Mouse (Mus musculus) adrenal gland, adult 18-20 months (tissue): ENCODE results near the gene Fhit. TPM values are rescaled to one million over a fixed set of nuclear protein-coding genes. Genes with fewer than 3 reads are reported as not detected.

ENCODE experiments used
- DNase-seq, 2 experiments: peaks; one replicate each; pipeline ENCODE4 v3.0.0; 2021 to 2022; ENCODE audit warnings: low spot score in 2 of 2
- total RNA-seq, 2 experiments: library from RNA; stranded (reverse); gene quantifications; 1 replicate in 1 of 2; 2 replicates in 1 of 2; pipeline ENCODE4 v1.2.3; 2021

The Fhit gene
- total RNA-seq, 2 experiments from 2014 or later = 6.9 to 11.8 TPM

DNA sequence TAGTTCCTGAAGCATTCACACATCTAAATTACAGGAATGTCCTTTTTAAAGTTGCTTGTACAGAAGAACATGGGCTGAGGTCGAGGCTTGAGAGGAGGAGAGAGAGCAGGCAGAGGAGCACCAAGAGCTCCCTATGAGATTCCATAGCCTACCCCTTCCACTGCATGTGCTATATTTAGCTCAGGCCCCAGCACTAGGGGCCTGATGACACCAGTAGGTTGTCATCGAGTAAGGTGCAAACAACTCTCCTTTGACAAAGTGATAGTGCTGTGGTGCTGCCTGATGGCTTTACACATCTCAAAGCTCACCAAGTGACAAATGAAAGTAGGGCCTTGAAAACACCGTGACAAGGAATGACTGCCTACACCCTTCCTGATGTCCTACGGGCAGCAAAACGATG, 967.7 kb downstream of the Fhit start:
- no peak for DNase-seq

DNA sequence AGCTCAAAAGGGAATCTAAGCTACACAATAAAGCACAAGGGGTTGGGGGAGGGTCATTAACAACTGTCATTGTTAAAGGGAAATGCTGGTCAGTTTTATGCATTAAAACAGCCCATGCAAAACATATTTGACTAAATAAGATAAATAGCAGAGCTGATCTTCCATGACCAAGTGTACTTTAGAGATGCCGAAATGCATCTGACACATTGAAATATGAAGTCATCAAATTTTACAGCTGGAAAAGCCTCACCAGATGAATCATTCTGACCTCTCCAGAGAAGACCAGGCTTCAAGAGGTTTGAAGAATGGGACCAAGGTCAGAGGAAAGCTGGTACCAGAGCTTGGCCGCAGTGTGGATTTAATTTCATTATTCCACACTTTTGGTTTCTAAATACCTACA, 990.1 kb downstream of the Fhit start:
- DNase-seq = no peak

DNA sequence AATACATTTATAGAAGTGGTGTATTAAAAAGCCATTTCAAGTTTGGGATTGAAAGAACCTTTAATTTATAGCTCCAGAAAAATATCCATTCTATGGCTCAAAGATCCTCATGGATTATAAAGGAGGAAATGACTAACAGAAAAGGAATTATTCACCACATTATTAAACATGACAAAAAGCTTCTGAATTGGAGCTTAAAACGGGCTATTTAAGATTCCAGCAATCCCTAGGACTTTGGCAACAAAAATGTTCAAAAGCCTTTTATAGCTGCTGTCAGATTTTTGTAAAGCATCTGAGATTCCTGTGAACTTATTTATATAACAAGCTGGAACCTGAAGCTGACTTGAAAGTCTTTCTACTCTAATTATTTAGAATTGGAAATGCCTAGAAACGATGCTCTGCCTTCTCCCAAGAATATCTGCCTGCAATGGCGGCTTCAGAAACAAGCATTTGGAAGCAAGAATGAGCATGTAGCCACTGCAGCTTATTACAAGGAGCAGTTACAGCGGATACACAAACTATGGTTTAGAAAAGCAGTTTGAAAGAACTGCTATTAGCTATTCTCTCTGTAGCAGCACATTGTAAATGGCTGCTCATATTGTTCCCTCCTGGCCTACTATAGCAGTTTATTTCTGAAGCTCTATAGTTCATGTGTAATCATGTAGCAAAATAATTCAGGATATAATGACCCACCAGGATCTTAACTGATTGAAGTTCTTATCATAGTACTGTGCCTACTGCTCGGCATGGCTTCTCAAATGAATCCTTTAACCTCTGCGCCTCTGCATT, 995.0 kb downstream of the Fhit start:
- no peak for DNase-seq

DNA sequence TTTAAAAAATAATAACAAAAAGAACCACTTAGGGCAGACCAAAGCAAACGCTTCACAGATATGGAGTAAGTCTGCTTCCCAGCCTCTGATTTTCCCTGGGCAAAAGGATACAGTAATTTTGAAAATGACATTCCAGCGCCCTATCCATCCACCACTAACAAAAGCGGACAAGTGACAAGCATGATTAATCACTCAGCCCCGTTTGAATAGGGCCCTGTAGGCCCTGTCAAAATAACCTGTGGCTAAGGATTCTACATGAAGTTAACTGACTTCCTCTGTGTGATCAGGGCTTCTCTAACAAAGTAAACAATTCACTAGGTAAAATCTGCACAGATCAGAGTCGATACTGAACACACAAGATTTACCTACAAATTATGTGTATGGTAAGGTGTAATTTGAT, 1012.0 kb downstream of the Fhit start:
- DNase-seq = no peak

DNA sequence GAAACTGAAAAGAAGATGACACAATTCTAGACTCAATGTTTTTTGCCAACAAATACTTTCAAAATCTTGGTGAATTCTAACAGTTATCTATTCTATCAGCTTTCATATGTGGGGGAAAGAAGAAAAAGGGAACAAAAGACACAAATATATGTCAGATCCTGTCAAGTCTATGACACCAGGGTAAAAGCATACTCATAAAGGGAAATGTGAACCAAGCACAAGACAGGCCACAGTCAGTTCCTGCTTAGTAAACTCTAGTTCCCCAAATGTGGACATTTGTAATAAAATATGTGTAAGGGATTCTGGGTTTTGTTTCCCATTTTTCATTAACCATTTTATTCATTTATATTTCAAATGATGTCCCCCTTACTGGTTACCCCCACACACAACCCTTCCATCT, 1022.5 kb downstream of the Fhit start:
- DNase-seq = no peak

DNA sequence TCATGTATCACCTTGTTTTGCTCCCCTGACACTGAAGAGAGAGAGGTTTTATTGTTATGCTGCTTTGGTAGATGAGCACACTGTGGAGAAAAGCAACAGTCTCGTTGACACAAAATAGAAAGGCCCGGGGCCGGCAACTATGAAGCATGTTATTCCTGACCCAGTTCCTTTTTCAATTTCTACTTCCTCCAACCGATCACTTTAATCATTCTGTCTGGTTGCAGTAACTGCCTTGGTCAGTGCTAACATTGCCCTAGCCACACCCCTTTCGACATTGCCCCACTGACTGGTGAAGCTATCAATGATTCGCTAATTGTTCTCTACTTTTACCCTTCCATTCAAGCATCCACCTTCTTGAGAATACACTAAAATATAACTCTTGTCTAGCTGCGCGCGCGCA, 1028.0 kb downstream of the Fhit start:
- no peak for DNase-seq

DNA sequence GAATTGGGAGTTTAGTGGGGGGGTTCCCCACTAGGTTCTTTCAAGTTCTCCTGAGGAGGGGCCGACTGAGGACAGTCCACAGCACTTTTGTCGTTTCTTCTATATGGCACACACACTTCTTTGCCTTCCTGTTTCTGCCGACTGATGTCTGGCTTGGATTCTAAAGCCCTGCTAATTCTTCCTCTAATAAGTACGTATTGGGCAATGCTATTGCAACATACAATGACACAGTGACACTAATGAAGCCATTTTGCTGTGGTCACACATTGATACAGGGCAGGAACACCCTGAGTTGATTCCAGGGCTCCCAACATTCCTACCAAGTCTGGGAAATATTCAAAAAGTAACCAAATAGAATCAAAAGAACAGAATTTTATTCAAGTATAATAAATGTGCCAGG, 1032.2 kb downstream of the Fhit start:
- DNase-seq = no peak

DNA sequence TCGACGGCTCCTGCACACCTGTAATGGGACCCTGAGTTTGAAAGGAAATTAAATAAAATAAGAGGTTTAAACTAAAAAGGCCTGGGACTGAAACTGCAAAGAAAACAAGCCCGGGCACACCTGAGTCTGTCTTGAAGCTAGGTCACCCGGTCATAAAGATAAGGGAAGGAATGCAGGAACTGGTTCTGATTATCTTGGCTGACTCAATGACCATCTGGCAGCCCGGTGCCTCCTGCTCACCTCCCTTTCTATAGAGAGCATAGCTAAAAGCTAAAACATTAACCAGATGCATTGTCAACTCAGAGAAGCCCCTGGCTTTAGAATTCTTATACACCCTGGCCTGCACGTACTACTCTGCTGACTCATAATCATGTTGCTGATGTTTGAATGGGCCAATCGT, 1032.7 kb downstream of the Fhit start:
- no peak for DNase-seq

DNA sequence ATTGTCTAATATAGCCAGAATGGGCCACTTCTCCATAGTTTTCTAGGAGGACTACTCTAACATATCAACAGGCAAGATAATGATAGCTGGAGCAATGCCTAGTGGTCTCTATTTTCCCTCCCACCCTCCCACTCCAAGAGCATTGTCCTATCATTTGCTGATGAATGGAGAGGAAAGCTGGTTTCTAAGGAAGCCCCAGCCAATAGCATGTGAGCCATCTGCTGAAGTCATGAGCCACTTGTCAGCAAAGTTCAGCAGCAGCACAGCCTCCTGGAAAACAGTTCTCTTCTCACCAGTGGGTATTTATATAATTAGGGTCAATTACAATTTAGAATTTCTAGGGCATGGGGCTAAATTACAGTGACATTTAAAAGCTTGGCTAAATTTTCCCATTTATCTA, 1035.3 kb downstream of the Fhit start:
- no peak for DNase-seq

DNA sequence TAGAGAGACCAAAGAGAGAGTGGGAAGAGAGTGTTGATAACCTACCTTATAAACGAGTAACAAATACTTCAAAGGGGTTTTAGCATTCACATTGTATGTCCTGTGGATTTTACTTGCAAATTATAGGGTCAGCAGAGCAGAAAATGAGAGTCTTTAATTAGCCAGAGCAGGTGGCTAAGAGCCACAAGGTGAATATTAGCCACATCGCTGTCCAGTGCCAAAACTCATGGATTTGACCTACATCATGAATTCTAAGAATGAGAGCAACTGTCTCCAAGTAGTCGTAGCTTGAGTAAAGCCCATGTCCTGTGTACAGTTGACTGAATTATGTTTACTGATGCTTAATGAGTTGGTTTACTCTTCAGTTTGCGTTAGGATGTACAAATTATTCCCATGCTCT, 1039.7 kb downstream of the Fhit start:
- no peak for DNase-seq

DNA sequence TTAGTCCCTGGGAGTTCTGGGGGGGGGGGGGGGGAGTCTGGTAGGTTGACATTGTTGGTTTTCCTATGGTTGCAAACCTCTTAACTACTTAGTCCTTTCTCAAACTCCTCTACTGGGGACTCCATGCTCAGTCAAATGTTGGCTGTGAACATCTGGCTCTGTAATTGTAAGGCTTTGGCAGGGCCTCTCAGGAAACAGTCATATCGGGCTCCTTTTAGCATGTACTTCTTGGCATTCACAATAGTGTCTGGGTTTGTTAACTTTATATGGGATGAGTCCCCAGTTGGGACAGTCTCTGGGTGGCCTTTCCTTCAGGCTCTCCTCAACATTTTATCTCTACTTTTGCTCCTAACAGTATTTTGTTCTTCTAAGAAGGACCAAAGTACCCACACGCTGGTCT, 1065.6 kb downstream of the Fhit start:
- no peak for DNase-seq

DNA sequence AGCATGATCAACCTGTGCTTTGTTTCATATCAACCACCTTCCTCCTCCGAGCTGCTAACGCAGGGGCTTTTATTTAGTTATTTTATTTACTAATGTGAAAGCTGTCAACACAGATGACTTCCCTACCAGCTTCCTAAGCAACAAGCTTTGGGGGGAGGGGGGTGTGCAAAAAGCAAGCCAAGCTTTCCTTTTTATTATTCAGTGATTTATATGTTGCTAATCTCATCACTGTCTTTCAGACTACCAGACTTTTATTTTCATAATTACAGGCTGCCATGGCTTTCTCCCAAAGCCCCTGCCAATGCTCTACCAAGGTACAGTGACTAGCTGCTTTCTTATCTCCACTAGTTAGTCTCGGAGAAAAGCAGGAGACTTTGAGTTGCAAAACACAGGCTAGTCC, 1082.8 kb downstream of the Fhit start:
- no peak for DNase-seq

DNA sequence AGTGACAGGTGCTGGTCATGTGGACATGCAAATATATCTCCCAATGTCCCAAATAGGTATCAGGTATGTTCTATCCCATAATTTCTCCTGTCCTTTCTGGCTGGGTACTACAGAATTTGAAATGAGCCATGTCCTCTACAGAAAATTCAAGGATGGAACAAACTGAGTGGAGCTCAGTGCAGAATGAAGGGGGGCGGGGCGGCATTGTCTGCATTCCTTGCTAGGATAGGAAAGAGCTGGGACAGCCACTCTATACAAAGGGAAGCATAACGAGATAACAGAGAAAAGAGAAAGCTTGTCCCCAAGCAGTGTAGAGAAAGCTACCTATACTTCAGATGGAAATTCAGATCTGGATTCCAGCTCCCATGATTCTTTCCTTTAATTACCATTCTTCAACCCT, 1111.9 kb downstream of the Fhit start:
- DNase-seq = no peak

DNA sequence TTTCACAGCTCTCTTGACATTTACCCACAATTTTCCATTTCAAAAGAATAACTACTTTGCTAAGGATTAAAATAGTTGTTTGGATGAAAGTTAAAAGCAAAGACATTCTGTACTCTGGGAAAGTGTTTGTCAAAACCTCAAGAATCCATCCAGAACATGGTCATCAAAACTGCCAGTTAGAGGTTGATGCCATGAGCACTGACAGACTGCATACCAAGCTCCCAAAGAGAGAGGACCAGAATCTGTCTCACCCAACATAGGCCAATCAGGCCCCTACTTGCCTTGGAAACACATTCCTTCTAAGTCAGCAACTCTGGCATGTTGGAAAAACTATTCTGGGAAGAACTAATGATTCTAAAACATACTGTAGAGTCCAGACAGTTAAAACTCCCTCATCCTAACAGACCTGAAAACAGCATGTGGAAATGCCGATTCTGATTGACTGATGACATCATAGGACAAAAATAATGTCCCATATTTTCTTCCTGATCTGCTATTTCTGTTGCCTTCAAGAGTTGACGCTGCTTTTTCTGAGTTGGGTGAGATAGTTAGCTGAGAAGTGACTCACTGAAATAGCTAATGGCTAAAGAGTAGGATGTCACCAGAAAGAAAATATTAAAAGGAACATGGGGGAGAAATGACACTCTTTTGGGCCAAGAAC, 1114.6 kb downstream of the Fhit start:
- DNase-seq = no peak

DNA sequence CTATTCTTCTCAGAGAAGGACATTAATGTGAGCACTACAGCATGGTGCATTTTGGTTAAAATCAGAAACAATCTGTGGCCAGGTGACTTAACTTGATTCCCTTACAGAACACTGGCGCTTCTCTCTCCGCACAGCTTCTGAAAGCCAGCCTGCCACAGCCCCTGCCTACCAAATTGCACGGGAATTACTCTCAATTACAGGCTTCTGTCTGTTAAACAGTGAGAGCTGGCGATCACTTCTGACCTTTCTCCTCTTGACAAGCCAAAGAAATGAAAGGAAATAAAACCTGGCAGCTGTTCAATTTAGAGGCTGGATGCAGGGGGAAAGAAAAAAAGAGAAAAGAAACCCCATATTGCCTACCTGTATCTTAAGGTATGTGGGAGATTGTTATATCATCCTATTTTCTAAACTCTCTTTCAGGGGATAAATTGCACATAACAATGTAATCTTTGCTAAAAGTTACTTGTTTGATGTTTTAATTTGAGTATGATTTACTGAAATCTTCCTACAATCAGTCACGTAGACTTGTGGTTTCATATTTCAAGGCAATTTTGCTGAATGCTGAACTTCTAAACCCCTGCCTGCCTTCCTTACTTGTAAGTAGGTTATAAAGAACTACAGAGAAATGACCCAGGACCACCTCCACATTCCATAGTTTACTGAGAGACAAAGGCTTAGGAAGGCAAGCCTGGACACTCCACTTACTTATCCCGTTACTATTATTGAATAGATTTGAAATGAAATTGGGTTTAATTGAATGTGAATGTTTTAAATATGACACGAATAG, 1115.3 kb downstream of the Fhit start:
- no peak for DNase-seq

DNA sequence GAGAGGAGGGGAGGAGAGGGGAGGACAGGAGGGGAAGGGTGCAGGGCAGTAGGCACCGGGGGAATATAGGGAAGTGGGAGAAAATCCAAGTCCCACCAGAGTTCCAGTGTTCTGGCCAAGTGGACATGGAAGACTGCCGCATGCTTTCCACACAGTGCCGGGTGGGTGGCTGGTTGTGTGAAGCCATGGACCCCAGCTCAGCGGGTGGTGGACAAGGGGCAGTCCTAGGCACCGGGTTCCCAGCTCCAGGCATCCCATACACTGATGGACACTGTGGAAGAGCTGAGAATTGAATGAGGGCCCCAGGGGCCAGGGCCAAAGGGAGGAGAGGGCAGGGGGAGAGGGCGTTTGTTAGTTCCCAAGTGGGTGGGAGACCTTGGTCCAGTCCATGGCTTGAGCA, 1123.8 kb downstream of the Fhit start:
- no peak for DNase-seq

DNA sequence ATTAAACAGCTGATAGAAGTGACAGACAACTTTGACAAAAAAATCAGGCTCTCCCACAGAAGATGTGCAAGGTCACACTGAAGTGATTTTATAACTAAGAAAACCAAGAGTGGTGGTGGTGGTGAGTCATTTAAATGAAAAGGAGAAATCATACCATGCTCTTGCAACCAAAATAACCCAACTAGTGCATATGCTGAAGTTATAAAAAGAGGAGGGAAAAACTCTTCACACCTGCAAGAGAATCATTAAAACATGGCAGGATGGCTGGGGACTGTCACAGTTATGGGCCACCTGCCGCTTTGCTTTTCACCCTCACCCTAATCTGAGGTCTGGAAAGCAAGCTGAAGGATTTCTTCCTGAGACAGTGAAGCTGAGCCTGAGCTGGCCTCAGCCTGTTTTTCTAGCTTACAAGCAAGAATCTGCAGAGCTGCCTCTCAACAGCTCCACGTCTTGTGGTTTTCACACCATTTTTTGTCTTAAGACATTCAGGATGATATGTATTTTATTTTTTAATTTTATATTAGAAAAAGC, 1125.1 kb downstream of the Fhit start:
- DNase-seq = no peak

DNA sequence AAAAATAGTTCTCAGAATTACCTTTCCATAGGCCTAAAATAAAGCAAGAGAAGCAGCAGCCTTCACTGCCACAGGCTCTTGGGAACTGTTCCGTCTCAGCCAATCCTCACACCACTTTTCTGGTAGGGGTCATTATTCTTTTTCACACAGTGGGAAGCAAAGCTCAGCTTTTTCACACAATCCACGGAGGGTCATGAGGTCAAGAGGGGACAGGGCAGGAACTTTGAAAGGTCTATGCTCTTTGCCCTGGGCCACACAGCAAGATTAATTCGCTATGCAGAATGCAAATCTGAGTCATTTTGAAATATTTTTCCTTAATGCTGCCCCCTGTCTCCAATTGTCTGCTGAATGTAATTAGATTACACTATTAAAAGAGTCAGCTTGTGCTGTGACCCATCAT, 1126.2 kb downstream of the Fhit start:
- DNase-seq = no peak

DNA sequence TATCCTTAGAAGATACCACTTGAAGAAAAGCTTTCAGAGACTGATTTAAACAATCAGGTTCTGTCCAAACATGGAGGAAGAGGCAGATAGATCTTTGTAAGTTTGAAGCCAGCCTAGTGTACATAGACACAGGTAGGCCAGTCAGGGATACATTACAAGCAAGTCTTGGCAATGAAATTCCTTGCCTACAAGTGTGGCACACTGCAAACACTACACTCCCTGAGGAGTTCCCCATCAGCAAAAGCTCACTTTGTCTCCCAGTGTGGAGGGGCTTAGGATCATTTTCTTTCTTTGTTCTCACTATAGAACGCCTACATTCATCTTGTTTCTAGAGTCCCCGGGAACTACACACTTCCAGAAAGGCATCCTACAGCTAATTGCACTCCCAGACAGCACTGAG, 1126.6 kb downstream of the Fhit start:
- no peak for DNase-seq

DNA sequence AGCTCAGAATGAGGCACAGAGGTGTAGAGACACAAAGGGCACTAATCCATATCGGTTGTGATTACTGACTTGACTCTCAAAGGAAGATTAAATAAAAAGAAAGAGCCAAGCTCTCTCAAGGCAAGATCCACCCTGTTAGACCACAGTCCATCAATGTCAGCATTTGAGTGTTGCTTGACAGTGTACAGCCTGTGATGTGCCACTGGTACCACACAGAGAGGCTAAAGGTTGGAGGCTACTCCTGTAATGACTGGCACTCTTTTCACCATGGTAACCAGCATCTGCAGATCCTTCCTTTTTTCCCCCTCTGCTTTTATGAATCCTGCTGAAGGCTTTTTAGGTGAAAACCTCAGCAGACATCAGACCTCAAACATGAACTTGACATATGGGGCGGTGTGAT, 1138.5 kb downstream of the Fhit start:
- DNase-seq = no peak

DNA sequence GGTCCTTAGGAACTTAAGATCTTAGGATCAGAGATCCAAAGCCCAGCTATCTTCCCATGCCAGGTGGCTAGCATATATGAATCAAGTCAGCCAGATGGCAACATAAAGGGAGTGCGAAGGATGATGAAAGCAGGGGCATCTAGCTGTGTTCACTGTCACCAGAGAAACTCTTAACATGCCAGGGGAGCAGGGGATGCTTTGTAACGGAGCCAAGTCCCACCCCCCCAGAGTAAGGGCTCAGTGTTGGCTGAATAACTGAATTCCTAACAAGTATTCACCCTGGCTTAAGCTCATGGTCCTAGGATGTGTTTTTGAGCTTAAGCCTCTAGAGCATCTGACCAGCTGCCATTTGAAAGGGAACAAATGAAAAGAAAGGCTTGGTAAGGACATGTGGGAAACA, 1139.5 kb downstream of the Fhit start:
- no peak for DNase-seq
